Mouse (Mus musculus) CD4-positive, CD25-positive, alpha-beta regulatory T cell (primary cell): ENCODE results near the gene Dnah9. TPM values are rescaled to one million over a fixed set of nuclear protein-coding genes. Genes with fewer than 3 reads are reported as not detected.

Experiments
- polyA plus RNA-seq: library from polyadenylated mRNA; unstranded; fragments of 100-300 nt; shearing (Covaris generic); gene quantifications from one replicate; pipeline ENCODE4 v1.2.1, GENCODE M21; 2017

The Dnah9 gene
- polyA plus RNA-seq, result not detected

DNA sequence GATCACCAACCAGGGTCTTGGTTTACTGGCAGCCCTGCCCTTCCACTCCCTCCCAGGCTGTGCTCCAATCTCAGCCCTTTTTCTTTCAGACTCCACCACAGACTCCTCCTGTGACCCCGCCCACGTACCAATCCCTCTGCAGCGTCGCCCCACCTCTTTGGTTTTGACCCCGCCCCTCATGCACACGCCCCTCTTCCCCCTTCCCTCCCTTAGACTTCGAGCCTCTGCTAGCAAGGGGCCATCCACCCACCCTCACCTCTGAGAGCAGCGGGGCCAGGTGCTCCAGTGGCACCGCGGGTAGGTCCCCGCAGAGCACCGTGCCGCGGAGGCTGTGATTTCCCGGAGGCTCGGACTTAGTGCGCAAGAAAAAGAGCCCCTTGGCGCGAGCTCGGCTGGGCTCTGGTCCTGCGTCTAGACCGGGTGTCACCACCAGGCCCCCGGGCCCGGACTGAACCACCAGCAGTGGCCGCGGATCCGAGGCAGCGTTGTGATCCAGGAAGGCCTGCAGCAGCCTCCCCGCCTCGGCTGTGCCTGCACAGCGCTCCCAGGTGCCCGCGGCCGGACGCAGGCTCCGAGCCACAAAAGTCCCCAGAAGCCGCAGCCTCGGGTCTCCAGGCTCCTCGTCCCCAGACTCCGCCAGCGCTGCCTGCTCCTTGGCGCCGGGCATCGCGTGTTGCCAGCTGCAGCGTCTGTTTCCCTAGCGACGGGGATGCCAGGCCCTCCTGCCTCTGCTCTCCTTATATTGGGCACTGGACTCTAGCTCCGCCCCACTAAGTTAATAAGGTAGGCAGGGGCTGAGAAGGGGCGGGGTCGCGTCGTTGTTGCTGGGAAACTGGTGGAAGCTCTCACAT, at the start of gene Dnah9:
TSS of gene Dnah9 (minus strand) at position 751 of the 851 bp plus-strand sequence.

DNA sequence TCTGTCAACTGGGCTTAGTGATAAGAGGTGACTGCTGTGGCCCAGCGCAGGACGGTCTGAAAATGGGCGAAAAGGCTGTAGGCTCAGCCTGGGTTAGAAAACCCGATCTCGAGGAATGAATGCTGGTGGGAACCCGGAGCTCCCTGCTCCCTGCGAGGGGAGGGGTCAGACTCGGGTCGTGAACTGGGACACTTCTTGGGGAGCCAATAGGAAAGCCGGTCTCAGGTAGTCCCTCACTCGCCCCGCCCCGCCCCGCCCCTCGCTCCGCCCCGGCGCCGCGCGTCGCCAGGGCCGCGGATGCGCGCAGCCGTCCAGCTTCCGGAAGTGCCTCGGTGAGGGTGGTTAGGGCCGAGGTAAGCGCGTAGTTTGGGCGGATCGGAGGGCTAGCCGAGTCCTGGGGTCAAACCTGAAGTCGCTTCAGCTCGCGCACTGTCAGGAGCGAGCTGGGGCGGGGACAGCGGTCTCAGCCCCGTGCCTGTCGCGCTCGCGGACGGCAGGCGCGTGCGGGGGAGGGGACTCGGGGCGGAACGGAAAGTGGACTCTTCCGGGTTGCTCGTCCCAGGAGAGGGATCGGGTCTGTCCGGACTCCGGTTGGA, 361.3 kb downstream of the Dnah9 start, which contains the start of gene Zkscan6:
TSS of gene Zkscan6 (plus strand) at position 267 of the 596 bp plus-strand sequence.

DNA sequence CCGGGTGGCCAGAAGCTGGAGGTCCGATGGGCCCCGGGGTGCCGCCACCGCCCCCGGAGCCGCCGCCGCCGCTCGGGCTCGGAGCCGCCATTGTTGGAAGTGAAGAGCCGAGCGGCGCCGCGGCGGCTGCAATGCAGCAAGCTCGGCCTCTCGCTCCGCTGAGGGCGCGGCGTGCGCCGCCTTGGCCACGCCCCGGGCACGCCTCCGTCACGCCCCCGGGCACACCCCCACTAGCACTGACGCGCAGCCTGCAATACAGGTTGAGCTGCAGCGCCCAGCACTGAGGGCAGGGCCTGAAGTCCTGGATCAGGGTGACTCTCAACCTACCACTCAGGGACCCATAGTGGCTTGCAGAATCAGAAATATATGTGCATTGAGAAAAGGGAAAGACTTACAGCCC, 380.2 kb downstream of the Dnah9 start, which contains the start of gene Map2k4:
TSS of gene Map2k4 (minus strand) at position 144 of the 400 bp plus-strand sequence.

